Mouse (Mus musculus) hindbrain, embryonic 13.5 days (tissue): ENCODE measurements at regions not wholly inside any gene's neighbourhood (a gene's known extent, or its start where the extent isn't known, plus 50 kb on each side); places are given as distances from the start of the nearest gene placed in this dataset.
"Not testable (repeated sequence)": the region's sequence is repeated elsewhere in the genome, so short reads cannot be mapped to it uniquely, and the experiment has no call there.

ENCODE experiments used
- ATAC-seq: fragments of 200-750 bp; cut with Nextera tagmentation; 2 replicates; pipeline ENCODE4 v1.8.0; 2017; ENCODE audit warnings: moderate TSS enrichment; ENCODE audit not compliant: low FRiP score
- H3K27ac ChIP-seq: fragments of 300-500 bp; sonication (generic); 2 replicates; pipeline ENCODE4 v1.5.1; 2015; ENCODE audit warnings: inconsistent platforms, mild to moderate bottlenecking, moderate library complexity
- H3K27me3 ChIP-seq: fragments of 300-500 bp; sonication (generic); 2 replicates; pipeline ENCODE4 v1.6.1; 2015; ENCODE audit warnings: mild to moderate bottlenecking, inconsistent platforms
- H3K36me3 ChIP-seq: fragments of 300-500 bp; sonication (generic); 2 replicates; pipeline ENCODE4 v1.6.1; 2015; ENCODE audit warnings: mild to moderate bottlenecking, inconsistent platforms
- H3K4me1 ChIP-seq: fragments of 300-500 bp; sonication (generic); replicated peaks from 2 replicates; pipeline ENCODE4 v1.6.1; 2015; ENCODE audit warnings: inconsistent platforms
- H3K4me2 ChIP-seq: fragments of 300-500 bp; sonication (generic); 2 replicates; pipeline ENCODE4 v1.6.1; 2015; ENCODE audit warnings: inconsistent platforms, mild to moderate bottlenecking, moderate library complexity
- H3K4me3 ChIP-seq: fragments of 300-500 bp; sonication (generic); 2 replicates; pipeline ENCODE4 v1.5.1; 2015; ENCODE audit warnings: mild to moderate bottlenecking, inconsistent platforms
- H3K9ac ChIP-seq: fragments of 300-500 bp; sonication (generic); 2 replicates; pipeline ENCODE4 v1.6.1; 2015; ENCODE audit warnings: mild to moderate bottlenecking, inconsistent platforms
- H3K9me3 ChIP-seq: fragments of 300-500 bp; sonication (generic); 2 replicates; pipeline ENCODE4 v1.6.1; 2016; ENCODE audit warnings: inconsistent platforms
- WGBS: fragments of 180-500 bp; shearing (Covaris S2); methylation state at CpG from one replicate; pipeline ENCODE4 v1.1.7; 2015; 5-methylcytosine and 5-hydroxymethylcytosine counted together

GRCm38 (mm10) chr11:12913401-12913800 is 448.6 kb upstream of the Cobl start:
- not testable (repeated sequence) for H3K36me3 ChIP-seq, H3K9ac ChIP-seq, H3K4me1 ChIP-seq, H3K27ac ChIP-seq, H3K9me3 ChIP-seq, H3K4me3 ChIP-seq, ATAC-seq, H3K27me3 ChIP-seq, H3K4me2 ChIP-seq
- 35% methylated on average over 6 of the region's 6 CpGs for WGBS

GRCm38 (mm10) chr11:12873712-12874111 is 409.0 kb upstream of the Cobl start:
- H3K36me3 ChIP-seq: no peaks in the 10 kb centered on the region
- no peak for ATAC-seq
- H3K9ac ChIP-seq: no peak overlapping the region
- no peak overlapping the region for H3K4me3 ChIP-seq
- no peaks in the 10 kb centered on the region for H3K27me3 ChIP-seq
- 73% methylated on average over 1 of the region's 1 CpGs for WGBS
- H3K9me3 ChIP-seq: no peaks in the 10 kb centered on the region
- no peak overlapping the region for H3K27ac ChIP-seq
- H3K4me1 ChIP-seq: no peaks in the 10 kb centered on the region
- H3K4me2 ChIP-seq: no peak overlapping the region

- ATAC-seq: no peak
- H3K4me3 ChIP-seq: no peak overlapping the region
- no peaks in the 10 kb centered on the region for H3K4me1 ChIP-seq
- H3K27ac ChIP-seq: no peak overlapping the region
- WGBS: 84% methylated on average over 2 of the region's 2 CpGs
- no peak overlapping the region for H3K9ac ChIP-seq
- H3K9me3 ChIP-seq: no peaks in the 10 kb centered on the region
- H3K4me2 ChIP-seq: no peak overlapping the region
- H3K36me3 ChIP-seq: no peaks in the 10 kb centered on the region
- H3K27me3 ChIP-seq: no peaks in the 10 kb centered on the region
Observed at GRCm38 (mm10) chr11:12872802-12873201, 408.0 kb upstream of the Cobl start.

- ATAC-seq: no peak
- Histone ChIP-seq H3K4me3 (no peak overlapping the region), H3K9me3 (no peaks in the 10 kb centered on the region), H3K36me3 (no peaks in the 10 kb centered on the region), H3K9ac (no peak overlapping the region), H3K27me3 (no peaks in the 10 kb centered on the region), H3K4me2 (no peak overlapping the region), H3K4me1 (no peaks in the 10 kb centered on the region), H3K27ac (no peak overlapping the region)
- WGBS: 68% methylated on average over 1 of the region's 1 CpGs
Observed at GRCm38 (mm10) chr11:12872399-12872798, 407.6 kb upstream of the Cobl start.

- no peak for ATAC-seq
- no peak overlapping the region for H3K4me3 ChIP-seq
- no peaks in the 10 kb centered on the region for H3K27me3 ChIP-seq
Observed at GRCm38 (mm10) chr11:12867541-12867940, 402.8 kb upstream of the Cobl start.

GRCm38 (mm10) chr11:12865034-12865620 is 400.4 kb upstream of the Cobl start:
- Histone ChIP-seq H3K27ac (no peak overlapping the region), H3K9me3 (no peaks in the 10 kb centered on the region), H3K4me3 (no peak overlapping the region), H3K27me3 (no peaks in the 10 kb centered on the region), H3K4me2 (no peak overlapping the region), H3K36me3 (no peaks in the 10 kb centered on the region), H3K4me1 (no peaks in the 10 kb centered on the region), H3K9ac (no peak overlapping the region)
- no peak for ATAC-seq
- 77% methylated on average over 2 of the region's 2 CpGs for WGBS

More at GRCm38 (mm10) chr11:12867541-12867940, 402.8 kb upstream of the Cobl start:
- Histone ChIP-seq H3K4me1 (no peaks in the 10 kb centered on the region), H3K27ac (no peak overlapping the region), H3K4me2 (no peak overlapping the region), H3K9ac (no peak overlapping the region), H3K9me3 (no peaks in the 10 kb centered on the region), H3K36me3 (no peaks in the 10 kb centered on the region)

- H3K36me3 ChIP-seq: no peaks in the 10 kb centered on the region
- no peak overlapping the region for H3K4me3 ChIP-seq
- H3K4me2 ChIP-seq: no peak overlapping the region
- H3K27me3 ChIP-seq: no peaks in the 10 kb centered on the region
- 76% methylated on average over 1 of the region's 1 CpGs for WGBS
- peak; percentile 43; the same call in 1 of the 2 replicates for ATAC-seq
- H3K9ac ChIP-seq: no peak overlapping the region
- H3K9me3 ChIP-seq: no peaks in the 10 kb centered on the region
- H3K27ac ChIP-seq: no peak overlapping the region
- no peaks in the 10 kb centered on the region for H3K4me1 ChIP-seq
Observed at GRCm38 (mm10) chr11:12859344-12859930, 394.7 kb upstream of the Cobl start.

- Histone ChIP-seq H3K4me2 (no peak overlapping the region), H3K4me1 (no peaks in the 10 kb centered on the region), H3K36me3 (no peaks in the 10 kb centered on the region), H3K4me3 (no peak overlapping the region), H3K27me3 (no peaks in the 10 kb centered on the region), H3K9me3 (no peaks in the 10 kb centered on the region), H3K27ac (no peak overlapping the region), H3K9ac (no peak overlapping the region)
- 0 out of 2 replicates have a peak, but pooled peaks have one; percentile 61 for ATAC-seq
- WGBS: 93% methylated on average over 2 of the region's 2 CpGs
Observed at GRCm38 (mm10) chr11:12858274-12858884, 393.6 kb upstream of the Cobl start.

- no peak overlapping the region for H3K4me3 ChIP-seq
- no peaks in the 10 kb centered on the region for H3K36me3 ChIP-seq
- peak; percentile 36; the same call in 1 of the 2 replicates for ATAC-seq
- no peaks in the 10 kb centered on the region for H3K4me1 ChIP-seq
- H3K9ac ChIP-seq: no peak overlapping the region
- WGBS: 86% methylated on average over 6 of the region's 6 CpGs
- no peak overlapping the region for H3K27ac ChIP-seq
- no peaks in the 10 kb centered on the region for H3K9me3 ChIP-seq
- H3K4me2 ChIP-seq: no peak overlapping the region
- H3K27me3 ChIP-seq: no peaks in the 10 kb centered on the region
Observed at GRCm38 (mm10) chr11:12857358-12858199, 392.8 kb upstream of the Cobl start.

- ATAC-seq: no peak
- Histone ChIP-seq H3K36me3 (no peaks in the 10 kb centered on the region), H3K4me1 (no peaks in the 10 kb centered on the region), H3K27me3 (no peaks in the 10 kb centered on the region), H3K9me3 (no peaks in the 10 kb centered on the region), H3K4me2 (no peak overlapping the region), H3K27ac (no peak overlapping the region), H3K9ac (no peak overlapping the region), H3K4me3 (no peak overlapping the region)
Observed at GRCm38 (mm10) chr11:12847793-12848192, 383.0 kb upstream of the Cobl start.

GRCm38 (mm10) chr11:12843631-12844423 is 379.1 kb upstream of the Cobl start:
- Histone ChIP-seq H3K4me2 (no peak overlapping the region), H3K36me3 (no peaks in the 10 kb centered on the region), H3K4me3 (no peak overlapping the region), H3K9ac (no peak overlapping the region), H3K27me3 (no peaks in the 10 kb centered on the region), H3K9me3 (no peaks in the 10 kb centered on the region), H3K27ac (no peak overlapping the region), H3K4me1 (no peaks in the 10 kb centered on the region)
- no peak for ATAC-seq

- H3K9ac ChIP-seq: no peak overlapping the region
- H3K27ac ChIP-seq: no peak overlapping the region
- 82% methylated on average over 2 of the region's 2 CpGs for WGBS
- H3K4me2 ChIP-seq: no peak overlapping the region
- ATAC-seq: no peak
- no peaks in the 10 kb centered on the region for H3K4me1 ChIP-seq
- H3K4me3 ChIP-seq: no peak overlapping the region
- no peaks in the 10 kb centered on the region for H3K27me3 ChIP-seq
- H3K9me3 ChIP-seq: no peaks in the 10 kb centered on the region
- no peaks in the 10 kb centered on the region for H3K36me3 ChIP-seq
Observed at GRCm38 (mm10) chr11:12841393-12841792, 376.6 kb upstream of the Cobl start.
